Mouse (Mus musculus) retina, postnatal 1 day (tissue): ENCODE data around the gene Sdhaf1.
A peak's percentile ranks its signal among the peaks of the same experiment; 100 is the strongest.

Source experiments
- DNase-seq: peaks from one replicate; pipeline ENCODE4 v3.0.0-alpha.2; 2012

Sdhaf1 gene

DNA sequence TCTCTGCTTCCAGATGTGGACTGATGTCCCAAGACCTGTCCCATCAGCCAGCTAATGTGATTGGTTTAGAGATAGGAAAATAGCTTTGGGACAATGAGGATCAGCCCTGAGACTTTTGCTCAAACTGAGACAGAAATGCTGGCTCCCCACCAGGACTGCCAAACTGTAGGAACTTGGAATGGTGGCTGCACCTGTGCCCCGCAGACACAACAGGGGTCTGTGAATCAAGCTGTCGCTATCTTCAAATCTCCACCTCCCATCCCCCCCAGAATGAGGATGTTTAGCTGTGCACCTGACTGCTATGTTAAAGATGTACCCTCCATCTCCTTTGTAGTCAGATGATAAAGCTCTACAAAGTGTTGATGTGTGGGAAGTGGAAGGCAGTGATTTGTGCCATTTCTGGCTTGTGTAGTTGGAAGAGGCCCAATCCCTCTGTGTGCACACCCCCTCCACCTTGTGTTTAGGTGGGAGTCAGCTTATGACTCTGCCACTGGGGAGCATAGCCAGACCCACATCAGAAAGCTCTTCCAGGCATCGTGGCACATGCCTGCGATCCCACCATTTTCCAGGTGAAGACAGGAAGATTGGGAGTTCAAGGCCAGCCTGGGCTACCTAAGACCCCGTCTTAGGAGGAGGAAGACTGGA is 727 bp upstream of the Sdhaf1 start:
- DNase-seq, result no peak

DNA sequence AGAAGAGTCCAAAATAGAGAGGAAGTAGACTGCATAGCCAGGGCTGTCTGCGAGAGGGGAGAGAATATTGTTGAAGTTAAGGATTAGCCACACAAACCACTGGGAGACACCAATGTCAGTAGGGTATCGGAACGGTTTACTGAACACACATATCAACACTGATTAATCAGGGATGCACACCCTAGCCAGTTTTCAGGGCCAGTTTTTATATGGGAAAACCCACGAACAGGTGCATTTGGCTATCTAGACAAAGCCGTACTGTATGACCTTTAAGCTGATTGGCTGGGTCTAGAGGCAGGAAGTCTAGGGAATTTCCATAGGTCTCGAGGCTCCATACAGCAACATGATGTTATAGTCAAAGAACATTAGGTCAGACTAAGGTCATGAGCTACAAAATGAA is 830 bp downstream of the Sdhaf1 start:
- DNase-seq, result no peak

DNA sequence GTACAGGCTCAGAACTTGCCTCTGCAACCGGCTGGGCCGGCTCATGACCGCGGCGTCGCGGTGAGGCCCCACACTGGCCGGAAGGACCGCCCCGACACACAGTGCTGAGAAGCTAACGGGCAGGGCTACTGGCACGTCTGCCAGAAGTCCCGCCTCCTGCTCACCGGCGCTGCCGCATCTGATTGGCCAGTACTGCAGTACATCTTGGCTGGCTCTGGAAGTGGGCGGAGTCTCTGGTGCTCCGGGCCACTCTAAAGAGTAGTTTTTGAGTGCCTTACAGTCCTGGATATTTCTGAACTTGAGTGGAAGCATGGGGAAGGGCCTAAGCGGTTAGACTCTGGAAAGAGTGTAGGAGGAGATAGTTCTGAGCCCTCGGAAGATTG is 1.4 kb downstream of the Sdhaf1 start:
- peak; percentile 97 for DNase-seq

DNA sequence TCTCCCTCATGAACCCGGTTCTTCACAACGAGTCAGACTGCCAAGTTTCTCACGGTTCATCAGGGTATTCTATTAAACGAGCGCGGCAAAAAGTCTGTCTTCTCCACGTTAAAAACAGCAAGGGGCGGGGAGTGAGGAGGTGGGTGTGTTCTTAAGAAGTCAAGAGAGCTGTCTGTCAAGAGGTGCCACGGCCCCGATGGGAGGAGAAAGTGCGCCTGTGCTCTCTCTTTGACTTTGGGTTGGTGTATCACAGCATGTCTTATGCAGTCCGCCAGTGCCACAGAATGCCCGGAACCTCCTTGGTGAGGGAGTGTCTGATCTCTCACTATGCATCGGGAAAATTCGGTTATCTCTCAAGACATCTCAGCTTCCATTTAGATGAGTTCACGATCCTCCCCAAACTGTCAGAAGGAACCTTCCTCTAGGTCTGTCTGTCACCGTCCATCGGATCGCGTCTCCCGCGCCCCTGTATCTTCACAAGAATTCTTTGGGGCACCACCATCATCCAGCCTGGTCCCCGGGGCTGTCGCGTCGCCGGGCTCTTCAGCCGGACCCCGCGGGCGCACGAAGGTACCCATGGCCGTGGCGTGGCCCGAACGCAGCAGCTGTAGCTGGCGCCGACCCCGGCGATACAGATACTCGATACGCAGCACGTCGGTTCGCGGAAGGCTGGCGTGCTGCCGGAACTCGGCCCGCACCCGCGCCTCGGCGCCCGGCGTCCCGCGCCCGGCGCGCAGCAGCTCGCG is 2.0 kb downstream of the Sdhaf1 start, which contains the start of gene E130208F15Rik:
E130208F15Rik (plus strand) TSS at position 202 of the 746 bp plus-strand sequence.
- peak; percentile 67 for DNase-seq

DNA sequence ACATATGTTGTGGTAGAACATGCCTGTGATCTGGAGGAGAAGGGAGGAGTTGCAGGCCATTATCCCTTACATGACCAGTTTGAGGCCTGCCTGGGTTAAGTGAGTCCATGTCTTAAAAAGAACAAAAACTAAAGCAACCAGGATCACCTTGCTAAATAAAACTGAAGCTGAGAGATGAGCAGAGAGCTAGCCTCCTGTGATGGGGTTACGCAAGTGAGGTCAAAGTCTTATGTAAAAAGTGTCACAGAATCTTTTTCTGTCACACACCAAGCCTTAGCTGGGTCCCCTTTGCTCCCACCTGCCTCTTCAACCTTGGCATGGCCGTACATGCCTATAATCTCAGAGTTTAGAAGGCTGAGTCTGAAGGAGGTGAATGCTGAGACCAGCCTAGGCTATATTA is 2.7 kb downstream of the Sdhaf1 start:
- DNase-seq, result no peak

DNA sequence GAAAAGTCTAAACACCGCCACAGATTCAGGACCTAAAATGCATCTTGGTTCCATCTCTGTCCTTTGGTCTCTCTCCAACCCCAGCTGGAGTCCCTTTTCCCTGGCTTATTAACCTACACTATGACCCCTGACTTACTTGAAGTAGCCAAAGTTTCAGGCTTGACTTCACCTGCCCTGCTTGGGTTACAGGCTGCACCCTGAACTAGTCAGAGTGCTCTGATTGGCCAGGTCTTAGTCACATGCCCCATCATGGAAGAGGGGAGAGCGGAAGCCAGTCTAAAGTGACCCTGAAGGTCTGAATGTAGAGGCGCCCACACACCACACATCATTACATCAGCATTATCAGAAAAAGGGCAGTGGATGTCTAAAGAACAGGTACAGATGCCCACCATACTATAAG is 5.6 kb downstream of the Sdhaf1 start:
- DNase-seq, result no peak

DNA sequence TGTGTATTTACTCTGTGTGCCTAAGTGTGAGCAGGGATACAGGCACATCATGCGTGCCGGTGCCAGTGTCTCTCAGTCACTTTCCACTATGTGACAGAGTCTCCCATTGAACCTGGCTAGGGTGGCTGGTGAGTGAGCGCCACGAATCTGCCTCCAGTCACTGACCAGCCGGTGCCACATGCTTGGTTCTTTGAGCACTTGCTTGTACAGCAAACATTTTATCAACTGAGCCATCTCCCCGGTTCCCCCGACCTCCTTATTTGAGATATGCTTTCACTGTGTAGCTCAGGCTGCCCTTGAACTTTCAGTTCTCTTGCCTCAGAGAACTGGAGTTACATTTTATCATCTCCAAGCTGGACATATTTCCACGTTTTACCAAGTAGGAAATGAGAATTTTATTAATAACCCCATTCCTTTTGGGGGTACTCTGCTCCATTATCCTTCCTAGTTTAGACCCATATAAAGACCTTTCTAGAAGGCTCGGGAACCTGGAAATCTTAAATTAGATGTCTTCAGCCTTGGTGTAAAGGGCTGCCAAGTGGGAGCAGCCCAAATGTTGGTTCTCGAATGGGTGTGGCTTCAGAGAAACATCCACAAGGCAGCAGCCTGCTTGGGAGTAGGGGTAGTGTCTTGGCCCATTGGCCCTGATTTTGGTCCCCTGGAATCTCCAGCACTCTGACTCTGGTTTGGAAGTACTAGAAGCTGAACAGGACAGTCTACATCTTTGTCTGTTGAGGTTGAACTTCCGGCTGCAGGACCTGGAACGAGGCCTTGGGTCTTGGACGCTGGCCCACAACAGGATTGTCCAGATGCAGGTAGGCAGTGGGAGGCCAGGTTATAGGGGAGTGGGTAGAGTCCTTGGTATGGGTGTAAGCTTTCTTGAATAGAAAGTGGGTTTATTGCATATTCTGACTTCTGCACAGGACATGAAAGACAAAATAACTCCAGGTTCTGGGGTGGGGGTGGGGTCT is 7.9 kb downstream of the Sdhaf1 start:
- DNase-seq, result no peak

DNA sequence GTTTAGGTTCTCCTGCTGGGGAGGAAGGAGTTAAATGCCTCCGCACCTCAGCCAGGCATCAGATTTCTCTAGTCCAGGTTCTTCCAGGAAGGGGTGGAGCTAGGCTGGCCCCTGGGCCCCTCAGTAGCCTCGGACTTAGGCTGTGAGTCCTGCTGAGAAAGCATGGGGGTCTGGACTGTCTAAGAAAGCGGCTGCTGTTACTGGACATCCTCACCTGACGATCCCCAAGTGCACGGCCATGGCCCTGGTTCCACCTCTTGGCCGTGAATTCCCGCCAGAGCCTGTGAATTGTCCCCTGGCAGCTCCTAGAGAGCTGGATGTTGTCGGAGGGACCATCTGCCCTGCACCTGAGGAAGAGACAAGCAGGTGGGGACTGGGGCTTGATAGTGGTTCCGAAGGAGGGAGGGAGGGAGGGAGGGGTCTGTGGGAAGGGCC is 9.0 kb downstream of the Sdhaf1 start, which contains the start of gene Syne4:
Syne4 (plus strand) TSS at position 87 of the 435 bp plus-strand sequence.
- DNase-seq, result no peak

DNA sequence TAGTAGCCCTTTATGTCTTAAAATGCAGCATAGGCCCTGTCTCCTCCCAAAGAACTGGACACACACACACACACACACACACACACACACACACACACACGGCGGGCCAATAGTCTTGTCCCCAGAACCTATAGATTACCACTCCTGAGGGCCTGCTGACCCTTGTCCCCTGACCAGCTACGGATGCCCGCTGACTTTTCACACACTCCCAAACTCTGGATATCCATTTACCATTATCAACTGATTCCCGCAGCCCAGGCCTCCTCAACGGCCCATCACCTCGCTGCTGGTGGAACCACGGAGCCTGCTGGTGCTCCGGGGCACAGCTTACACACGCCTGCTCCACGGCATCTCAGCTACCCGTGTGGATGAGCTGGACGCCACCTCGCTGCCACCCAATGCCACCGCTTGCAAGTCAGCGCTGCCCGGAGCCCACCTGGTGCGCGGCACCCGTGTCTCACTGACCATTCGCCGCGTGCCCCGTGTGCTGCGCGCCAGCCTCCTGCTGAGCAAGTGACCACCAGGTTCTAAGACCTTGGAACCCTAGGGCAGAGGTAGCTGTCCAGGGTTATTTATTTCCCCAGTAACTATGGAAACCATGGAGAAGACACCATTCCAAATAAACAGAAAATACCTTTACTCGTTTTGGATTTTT is 9.9 kb downstream of the Sdhaf1 start:
- no peak for DNase-seq

DNA sequence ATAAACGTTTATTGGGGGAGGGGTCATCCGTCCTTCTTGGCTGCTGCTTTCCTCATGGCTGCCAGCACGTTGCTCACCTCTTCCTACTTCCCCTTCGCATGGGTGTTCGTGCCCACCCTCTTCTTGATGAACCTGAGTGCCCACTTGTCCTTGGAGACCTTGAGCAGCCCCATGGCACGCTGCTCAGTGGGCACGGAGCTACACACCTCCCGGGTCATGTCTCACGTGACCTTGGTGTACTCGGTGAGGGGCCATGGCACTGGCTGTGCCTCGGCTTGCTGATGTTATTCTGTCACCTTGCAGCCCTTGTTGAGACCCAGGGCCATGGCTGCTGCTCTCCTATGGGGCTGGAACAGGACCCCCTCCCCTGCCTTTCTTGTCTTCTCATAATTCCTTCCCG is 13.6 kb downstream of the Sdhaf1 start:
- DNase-seq, result no peak

DNA sequence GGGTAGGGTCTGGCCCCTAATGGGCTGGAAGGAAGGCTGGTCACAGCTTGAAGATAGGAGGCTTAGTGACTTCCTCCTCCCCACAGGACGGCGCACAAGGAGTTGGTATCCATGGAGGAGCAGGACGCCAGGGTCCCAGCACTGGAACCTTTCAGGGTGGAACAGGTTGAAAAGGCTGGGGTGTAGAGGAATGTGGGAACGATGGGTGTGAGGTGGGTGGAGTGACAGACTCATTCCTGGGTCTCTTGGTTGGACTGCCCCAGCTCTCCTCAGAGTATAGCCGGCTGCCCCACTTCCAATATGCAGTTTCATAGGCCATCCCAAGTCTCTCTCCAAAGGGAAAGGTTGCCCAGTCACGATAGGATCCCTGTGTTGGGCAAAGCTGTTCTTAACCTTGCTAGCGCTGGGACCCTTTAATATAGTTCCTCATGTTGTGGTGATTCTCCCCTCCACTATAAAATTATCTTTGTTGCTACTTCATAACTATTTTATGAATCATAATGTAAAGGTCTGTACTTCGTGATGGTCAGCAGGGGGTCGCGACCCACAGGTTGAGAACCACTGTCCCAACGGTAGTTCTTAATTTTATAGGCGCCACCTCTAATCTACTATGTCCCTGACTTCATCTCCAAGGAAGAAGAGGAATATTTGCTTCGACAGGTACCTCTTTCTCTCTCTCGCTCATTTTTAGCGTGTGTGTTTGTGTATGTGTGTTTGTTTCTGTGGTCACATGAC is 14.1 kb downstream of the Sdhaf1 start:
- DNase-seq, result no peak

DNA sequence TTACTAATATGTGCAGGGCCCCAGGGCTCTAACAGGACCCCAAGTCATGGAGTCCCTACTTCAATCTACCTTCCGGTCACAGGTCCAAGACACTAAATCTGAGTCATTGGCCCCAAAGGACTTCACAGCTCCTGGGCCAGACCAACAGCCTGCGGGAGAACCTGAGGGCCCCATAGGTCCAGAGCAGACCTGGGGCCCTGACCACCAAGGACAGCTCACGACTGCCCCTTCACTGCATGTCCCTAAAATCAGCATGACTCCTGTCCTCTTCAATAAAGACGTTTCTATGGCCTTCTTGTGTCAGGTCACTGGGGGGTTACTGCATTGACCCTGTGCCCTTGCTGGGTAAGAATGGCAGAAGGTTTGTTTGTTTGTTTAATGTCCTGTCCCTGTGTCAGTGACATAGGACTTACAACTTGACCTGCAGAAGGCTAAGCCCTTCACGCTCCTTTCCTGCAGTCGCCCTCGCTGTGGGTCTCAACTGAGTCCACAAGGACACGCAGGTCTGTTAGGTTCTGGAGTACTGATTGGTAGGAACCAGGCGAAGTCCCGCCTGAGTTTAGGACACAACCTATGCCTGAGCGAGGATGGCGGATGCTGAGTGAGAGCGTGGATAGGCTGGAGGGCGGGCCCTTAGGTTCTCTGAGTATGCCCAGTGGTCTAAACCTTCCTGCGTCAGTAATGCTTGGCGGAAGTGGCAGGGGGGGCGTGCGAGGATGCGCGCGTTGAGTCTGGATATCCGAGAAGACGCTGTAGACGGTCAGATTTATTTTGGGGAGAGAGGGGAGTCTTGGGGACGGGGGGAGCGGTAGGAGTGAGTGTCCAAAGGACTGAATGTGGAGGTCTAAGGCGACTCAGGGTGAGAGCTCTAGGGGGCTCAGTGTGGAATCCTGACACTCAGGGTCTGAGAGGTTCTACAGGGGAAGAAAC is 15.4 kb downstream of the Sdhaf1 start, which contains the start of gene Alkbh6:
Alkbh6 (plus strand) TSS at position 642 of the 930 bp plus-strand sequence.
- DNase-seq, result peak; percentile 97

DNA sequence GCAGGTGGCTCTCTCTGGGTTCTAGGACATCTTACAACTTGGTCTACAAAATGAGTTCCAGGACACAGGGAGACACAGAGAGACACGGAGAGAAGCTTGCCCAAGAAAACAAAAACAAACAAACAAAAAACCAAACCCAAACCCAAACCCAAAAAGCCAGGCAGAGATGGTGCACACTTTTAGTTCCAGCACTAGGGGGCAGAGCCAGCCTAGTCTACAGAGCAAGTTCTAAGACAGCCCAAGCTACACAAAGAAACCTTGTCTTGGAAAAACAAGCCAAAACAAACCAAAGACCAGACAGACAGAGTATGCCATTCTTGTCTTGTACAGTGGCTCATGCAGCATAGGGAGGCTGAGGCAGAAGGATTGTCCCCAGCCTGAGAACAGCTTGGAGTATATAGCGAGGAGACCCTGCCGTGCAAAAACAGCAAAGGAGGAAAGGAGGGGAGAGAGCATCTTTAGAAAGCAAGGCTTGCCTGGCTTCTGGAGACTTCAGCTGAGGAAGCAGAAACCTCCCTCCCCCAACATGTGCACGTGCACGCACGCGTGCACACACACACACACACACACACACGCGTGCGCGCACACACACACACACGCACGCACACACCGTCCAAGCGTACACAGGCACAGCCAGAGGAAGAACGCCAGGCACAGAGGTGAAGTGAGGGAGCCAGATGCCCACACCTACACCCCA is 17.5 kb downstream of the Sdhaf1 start:
- no peak for DNase-seq

DNA sequence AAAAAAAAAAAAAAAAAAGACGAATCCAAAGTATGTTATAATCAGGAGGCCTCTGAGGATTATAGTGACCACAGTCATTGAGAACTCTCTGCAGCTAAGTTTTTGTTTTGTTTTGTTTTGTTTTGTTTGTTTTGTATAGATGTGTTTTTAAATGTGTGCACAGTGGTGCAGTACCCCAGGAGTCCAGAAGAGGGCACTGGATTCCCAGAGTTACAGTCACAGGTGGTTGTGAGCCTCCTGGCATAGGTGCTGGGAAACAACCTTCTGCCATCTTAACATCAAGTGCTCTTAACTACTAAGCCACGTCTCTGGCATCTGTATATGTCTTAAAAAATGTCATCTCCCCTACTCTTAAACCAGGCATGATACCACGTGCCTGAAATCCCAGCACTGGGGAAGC is 22.8 kb downstream of the Sdhaf1 start:
- DNase-seq, result peak; percentile 48

DNA sequence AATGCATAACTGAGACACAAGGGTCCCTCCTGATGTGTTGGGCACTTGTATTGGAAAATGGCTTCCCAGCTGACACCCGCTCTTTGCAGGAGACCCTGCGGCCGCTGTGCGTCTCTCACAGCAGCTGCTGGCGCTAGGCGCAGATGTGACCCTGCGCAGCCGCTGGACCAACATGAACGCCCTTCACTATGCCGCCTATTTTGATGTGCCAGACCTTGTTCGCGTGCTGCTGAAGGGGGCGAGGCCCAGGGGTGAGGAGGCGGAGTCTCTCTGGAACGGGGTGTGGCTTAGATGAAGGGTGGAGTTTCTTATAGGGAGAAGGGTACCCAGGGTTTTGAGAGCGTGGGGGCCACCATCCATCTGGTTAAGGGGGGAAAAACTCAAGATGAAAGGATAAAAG is 26.4 kb downstream of the Sdhaf1 start:
- DNase-seq, result no peak

DNA sequence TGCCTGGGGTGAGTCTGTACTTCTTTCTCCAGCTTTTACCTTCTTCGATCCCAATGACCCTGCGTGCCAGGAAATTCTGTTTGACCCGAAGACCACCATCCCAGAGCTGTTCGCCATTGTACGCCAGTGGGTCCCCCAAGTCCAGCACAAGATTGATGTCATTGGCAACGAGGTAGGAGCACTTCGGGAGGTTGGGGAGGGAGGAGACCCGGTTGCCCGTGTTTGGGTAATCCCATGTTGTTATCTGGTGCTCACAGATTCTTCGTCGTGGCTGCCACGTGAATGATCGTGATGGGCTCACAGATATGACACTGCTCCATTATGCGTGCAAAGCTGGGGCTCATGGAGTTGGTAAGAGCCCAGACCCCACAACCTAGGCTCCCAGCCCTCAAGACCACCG is 26.9 kb downstream of the Sdhaf1 start:
- DNase-seq, result no peak

DNA sequence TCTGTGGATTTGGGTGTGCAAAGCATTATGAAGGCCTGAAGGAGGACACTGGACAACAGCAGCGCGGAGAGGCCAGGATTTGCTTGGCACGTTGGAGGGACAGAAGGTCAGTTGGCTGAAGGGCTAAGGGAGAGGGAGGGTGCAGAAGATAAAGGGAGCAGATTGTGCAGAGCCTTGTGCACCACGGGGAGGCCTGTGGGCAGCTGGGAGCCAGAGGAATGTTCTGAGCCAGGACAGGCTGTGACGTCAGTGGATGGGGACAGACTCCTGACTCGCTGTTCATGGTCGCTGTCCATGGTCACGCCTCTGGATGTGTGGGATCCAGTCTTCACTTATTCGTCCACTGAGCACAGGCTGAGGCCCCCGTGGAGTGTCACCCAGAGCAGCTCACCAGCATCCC is 28.6 kb downstream of the Sdhaf1 start:
- DNase-seq, result no peak

DNA sequence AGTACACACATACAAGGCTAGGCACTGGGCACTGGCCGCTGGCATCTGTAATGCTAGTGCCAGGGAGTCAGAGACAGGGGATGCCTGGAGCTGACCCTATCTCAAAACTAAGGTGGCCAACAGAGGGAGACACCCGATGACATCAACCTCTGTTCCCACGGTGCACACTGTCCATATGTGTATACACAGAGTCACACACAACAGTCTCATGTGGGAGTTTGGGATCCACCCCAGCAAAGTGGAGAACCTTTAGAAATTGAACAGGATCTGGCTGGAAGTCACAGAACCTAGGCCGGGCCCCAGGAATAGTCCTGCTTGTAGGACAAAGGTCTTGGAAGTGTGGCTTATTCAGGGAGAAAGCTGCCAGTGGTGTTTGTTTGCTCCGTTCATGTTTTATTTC is 29.4 kb downstream of the Sdhaf1 start:
- DNase-seq, result no peak

DNA sequence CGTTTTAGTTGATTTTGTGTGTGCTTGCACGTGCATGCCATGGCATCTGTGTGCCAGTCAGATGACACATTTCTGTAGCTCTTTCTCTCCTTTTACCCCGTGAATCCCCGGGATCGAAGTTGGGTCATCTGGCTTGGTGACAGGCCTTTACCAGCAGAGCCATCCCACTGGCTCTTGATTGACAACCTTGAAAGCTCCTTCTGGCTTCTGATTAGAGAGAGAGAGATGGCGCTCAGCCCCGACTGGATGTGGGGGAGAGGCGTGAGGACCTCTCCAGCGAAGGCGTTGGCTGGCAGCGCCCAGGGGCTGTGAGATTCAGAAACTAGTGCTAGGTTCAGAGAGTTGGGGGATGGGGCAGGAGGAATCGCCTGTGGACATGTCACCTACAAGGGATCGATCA is 29.9 kb downstream of the Sdhaf1 start:
- no peak for DNase-seq
